Comparison of ENCODE assay signal across 7 mouse cellular contexts in genomic region chr4:46417491-46417890, GRCm38 (mm10). TPM values are rescaled to one million over a fixed set of nuclear protein-coding genes. Genes with fewer than 3 reads are reported as not detected.
A peak's percentile ranks its signal among the peaks of the same experiment; 100 is the strongest.
DNase-seq lines count a peak whose midpoint lies in the region; ATAC-seq lines count a peak whose summit lies in the region.

No protein-coding gene starts in this region.

- H3K27ac ChIP-seq in midbrain, embryonic 14.5 days (replicated peaks; ENCODE audit: low read depth, low read length) = no peak overlapping the region
- H3K27ac ChIP-seq in midbrain, embryonic 16.5 days (ENCODE audit: low read length) = no peak overlapping the region

- no peak overlapping the region for H3K4me3 ChIP-seq in midbrain, embryonic 14.5 days (replicated peaks; ENCODE audit: low read depth, low read length)
- no peak overlapping the region for H3K4me3 ChIP-seq in midbrain, embryonic 16.5 days (ENCODE audit: low read depth, low read length)

- H3K4me1 ChIP-seq in midbrain, embryonic 14.5 days (ENCODE audit: control insufficient read depth, insufficient read depth, low read length) = no peaks in the 10 kb centered on the region
- no peaks in the 10 kb centered on the region for H3K4me1 ChIP-seq in midbrain, embryonic 16.5 days (ENCODE audit: control insufficient read depth, insufficient read depth, low read length)

- H3K9me3 ChIP-seq in midbrain, embryonic 14.5 days (ENCODE audit: control insufficient read depth, low read length) = no peaks in the 10 kb centered on the region
- H3K9me3 ChIP-seq in midbrain, embryonic 16.5 days (replicated peaks; ENCODE audit: control insufficient read depth, low read length, poor library complexity, severe bottlenecking) = no peaks in the 10 kb centered on the region

- H3K27me3 ChIP-seq in midbrain, embryonic 14.5 days (ENCODE audit: control insufficient read depth, insufficient read depth, low read length) = no peaks in the 10 kb centered on the region
- no peaks in the 10 kb centered on the region for H3K27me3 ChIP-seq in midbrain, embryonic 16.5 days (ENCODE audit: control insufficient read depth, insufficient read depth, low read depth, low read length)

- ATAC-seq in midbrain, embryonic 14.5 days (ENCODE audit: low FRiP score, low TSS enrichment) = no peak
- ATAC-seq in midbrain, embryonic 16.5 days = no peak
- peak; percentile 77 for ATAC-seq in megakaryocyte-erythroid progenitor cell, adult 5-6 weeks (replicated peaks; ENCODE audit: low FRiP score, low TSS enrichment, poor library complexity, severe bottlenecking)

- no peak overlapping the region for H3K9ac ChIP-seq in midbrain, embryonic 14.5 days (replicated peaks; ENCODE audit: low read length)
- H3K9ac ChIP-seq in midbrain, embryonic 16.5 days (ENCODE audit: low read depth, low read length) = no peak overlapping the region

- 79% methylated on average over 3 of the region's 3 CpGs for WGBS in midbrain, embryonic 14.5 days
- 70% methylated on average over 3 of the region's 3 CpGs for WGBS in midbrain, embryonic 16.5 days

- peak; percentile 12 for DNase-seq in midbrain, embryonic 14.5 days
- DNase-seq in adrenal gland, postnatal 10 days = peak; percentile 32
- DNase-seq in kidney, adult 9 months = peak; percentile 30
- no peak for DNase-seq in right cerebral cortex, postnatal 4 days
- no peak for DNase-seq in yolk sac, embryonic 10.5 days (ENCODE audit: low spot score)

- H3K4me2 ChIP-seq in midbrain, embryonic 14.5 days (ENCODE audit: low read length) = no peak overlapping the region
- H3K4me2 ChIP-seq in midbrain, embryonic 16.5 days (ENCODE audit: low read length) = no peak overlapping the region

- no peaks in the 10 kb centered on the region for H3K36me3 ChIP-seq in midbrain, embryonic 14.5 days (ENCODE audit: control insufficient read depth, insufficient read depth, low read length)
- H3K36me3 ChIP-seq in midbrain, embryonic 16.5 days (ENCODE audit: control insufficient read depth, insufficient read depth, low read length) = no peaks in the 10 kb centered on the region

RNA-seq across cellular contexts. Expression of gene Hemgn, which starts 4.2 kb away (rescaled TPM):
- 0.12 TPM in 1 of 2 replicates, not detected in the other for polyA plus RNA-seq in midbrain, embryonic 14.5 days (2014; fragmentation: Nextera tagmentation; extraction: Ambion mirVana)
- not detected in 2 replicates for polyA plus RNA-seq in midbrain, embryonic 16.5 days (2015; fragmentation: Nextera tagmentation; extraction: Ambion mirVana)
- 1 to 10 TPM; 3.4 to 6.7 TPM for total RNA-seq in adrenal gland, postnatal 10 days (2021)
- total RNA-seq in megakaryocyte-erythroid progenitor cell, adult 5-6 weeks (2014; fragmentation: Nextera tagmentation) = 120 and 199 TPM in 2 replicates
- 129 and 182 TPM in 2 replicates for total RNA-seq in megakaryocyte-erythroid progenitor cell, adult 5-6 weeks (2017)

RNA-seq across cellular contexts. Expression of gene Trmo, which starts 28.3 kb away (rescaled TPM):
- 8.6 and 10.1 TPM in 2 replicates for polyA plus RNA-seq in midbrain, embryonic 14.5 days (2014; fragmentation: Nextera tagmentation; extraction: Ambion mirVana)
- polyA plus RNA-seq in midbrain, embryonic 16.5 days (2015; fragmentation: Nextera tagmentation; extraction: Ambion mirVana) = 8.6 and 9.0 TPM in 2 replicates
- 1 to 10 TPM; 5.5 to 7.3 TPM for total RNA-seq in adrenal gland, postnatal 10 days (2021)
- total RNA-seq in megakaryocyte-erythroid progenitor cell, adult 5-6 weeks (2014; fragmentation: Nextera tagmentation) = 5.6 and 10.7 TPM in 2 replicates
- 8.9 and 11.4 TPM in 2 replicates for total RNA-seq in megakaryocyte-erythroid progenitor cell, adult 5-6 weeks (2017)

RNA-seq across cellular contexts. Expression of gene Anp32b, which starts 33.2 kb away (rescaled TPM):
- polyA plus RNA-seq in midbrain, embryonic 14.5 days (2014; fragmentation: Nextera tagmentation; extraction: Ambion mirVana) = 64.0 and 70.4 TPM in 2 replicates
- polyA plus RNA-seq in midbrain, embryonic 16.5 days (2015; fragmentation: Nextera tagmentation; extraction: Ambion mirVana) = 62.6 and 70.0 TPM in 2 replicates
- total RNA-seq in adrenal gland, postnatal 10 days (2021) = 100 to 1,000 TPM; 136 to 141 TPM
- 736 and 1,006 TPM in 2 replicates for total RNA-seq in megakaryocyte-erythroid progenitor cell, adult 5-6 weeks (2014; fragmentation: Nextera tagmentation)
- 180 and 265 TPM in 2 replicates for total RNA-seq in megakaryocyte-erythroid progenitor cell, adult 5-6 weeks (2017)

Comparison
In these comparisons a context has a peak if more than half of its experiments do, and no peak if none do; other contexts are left out.
1. DNase-seq: peak in midbrain, embryonic 14.5 days (single experiment), adrenal gland, postnatal 10 days (single experiment) and kidney, adult 9 months (single experiment); none in right cerebral cortex, postnatal 4 days (single experiment) and yolk sac, embryonic 10.5 days (single experiment).
2. RNA of gene Hemgn, which starts 4.2 kb away (total RNA-seq): 120 to 199 TPM in megakaryocyte-erythroid progenitor cell, adult 5-6 weeks; 3.4 to 6.7 TPM in adrenal gland, postnatal 10 days; every median in the first group is over 10 times any median in the second.